Mouse (Mus musculus): ENCODE data around the gene Cpt1c. TPM values are rescaled to one million over a fixed set of nuclear protein-coding genes. Genes with fewer than 3 reads are reported as not detected.
"Not testable (repeated sequence)": the region's sequence is repeated elsewhere in the genome, so short reads cannot be mapped to it uniquely, and the experiment has no call there.

Gene Cpt1c
- total RNA-seq (2021): 1 to 10 TPM; 2.3 to 2.7 TPM
- long read RNA-seq, experiment 1, partial matches to known transcripts: 1 of 3 reads
- long read RNA-seq, experiment 1, other reads (novel, unspliced or antisense): 1 of 3 reads
- long read RNA-seq, experiment 2, partial matches to known transcripts: 1 of 5 reads
- long read RNA-seq, experiment 2, other reads (novel, unspliced or antisense): 1 of 5 reads

DNA sequence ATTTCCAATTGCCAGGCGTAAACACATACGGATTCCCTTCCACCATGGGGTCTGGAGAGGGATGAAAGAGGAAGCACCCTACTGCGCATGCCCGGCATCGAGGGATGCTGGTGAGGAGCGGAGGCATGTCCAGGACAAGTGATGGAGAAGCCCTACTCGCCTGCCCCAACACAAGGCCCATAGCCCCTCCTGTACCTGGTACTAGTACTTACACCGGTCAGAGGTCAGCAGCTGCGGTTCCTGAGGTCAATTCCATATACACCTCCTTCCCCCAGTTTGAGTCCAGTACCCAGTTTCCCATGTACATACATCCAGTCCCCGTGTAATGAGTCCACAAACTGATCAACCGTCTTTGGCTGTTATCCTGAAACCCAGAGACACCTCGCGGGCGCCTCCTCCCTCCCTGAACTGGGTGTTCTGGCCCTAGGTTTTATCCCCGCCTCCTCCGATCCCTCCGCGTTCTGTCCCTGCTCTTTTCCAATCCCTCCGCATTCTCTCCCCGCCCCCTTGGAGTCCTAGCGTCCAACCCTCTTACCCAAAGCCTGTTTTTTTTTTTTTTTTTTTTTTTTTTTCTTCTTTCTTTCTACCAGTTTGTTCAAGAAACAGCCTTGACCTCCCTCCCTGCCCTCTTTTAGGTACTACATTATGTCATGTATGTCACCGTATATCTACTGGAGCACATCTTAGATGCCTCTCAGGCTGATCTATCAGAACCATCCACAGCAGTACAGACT lies at the start of gene Cpt1c:
Gene Cpt1c (minus strand): TSS at position 469 of the 734 bp plus-strand sequence.
- peak; percentile 84 for DNase-seq
- intact Hi-C loops (cut with DNase I; ENCODE audit: low total_unique reads): no loop called here

DNA sequence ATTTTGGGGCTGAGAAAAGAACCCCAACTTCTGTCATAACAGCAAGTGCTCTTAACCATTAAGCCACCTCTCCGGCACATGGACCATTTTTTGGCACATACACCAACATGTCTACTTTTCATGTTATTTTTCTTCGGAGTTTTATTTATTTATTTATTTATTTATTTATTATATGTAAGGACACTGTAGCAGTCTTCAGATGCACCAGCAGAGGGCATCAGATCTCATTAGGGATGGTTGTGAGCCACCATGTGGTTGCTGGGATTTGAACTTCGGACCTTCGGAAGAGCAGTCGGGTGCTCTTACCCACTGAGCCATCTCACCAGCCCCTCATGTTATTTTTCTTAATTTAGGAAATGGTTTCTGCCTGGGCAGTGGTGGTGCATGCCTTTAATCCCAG lies 49.1 kb upstream of the Cpt1c start:
- intact Hi-C loops (cut with DNase I; ENCODE audit: low total_unique reads); DNase-seq: not testable (repeated sequence)

DNA sequence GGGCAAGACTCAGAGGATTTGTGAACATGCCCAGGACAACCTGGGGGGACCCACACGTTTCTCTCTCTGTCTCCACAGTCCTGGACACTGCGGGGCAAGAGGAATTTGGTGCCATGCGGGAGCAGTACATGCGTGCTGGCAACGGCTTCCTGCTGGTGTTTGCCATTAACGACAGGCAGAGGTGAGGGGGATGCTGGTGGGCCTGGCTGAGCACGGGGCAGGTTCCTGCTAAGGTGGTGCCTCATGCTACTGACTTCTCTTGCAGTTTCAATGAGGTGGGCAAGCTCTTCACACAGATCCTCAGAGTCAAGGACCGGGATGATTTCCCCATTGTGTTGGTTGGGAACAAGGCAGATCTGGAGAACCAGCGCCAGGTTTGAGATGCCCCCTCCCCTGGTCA lies 45.6 kb upstream of the Cpt1c start:
- intact Hi-C loops (cut with DNase I; ENCODE audit: low total_unique reads): no loop called here
- no peak for DNase-seq

DNA sequence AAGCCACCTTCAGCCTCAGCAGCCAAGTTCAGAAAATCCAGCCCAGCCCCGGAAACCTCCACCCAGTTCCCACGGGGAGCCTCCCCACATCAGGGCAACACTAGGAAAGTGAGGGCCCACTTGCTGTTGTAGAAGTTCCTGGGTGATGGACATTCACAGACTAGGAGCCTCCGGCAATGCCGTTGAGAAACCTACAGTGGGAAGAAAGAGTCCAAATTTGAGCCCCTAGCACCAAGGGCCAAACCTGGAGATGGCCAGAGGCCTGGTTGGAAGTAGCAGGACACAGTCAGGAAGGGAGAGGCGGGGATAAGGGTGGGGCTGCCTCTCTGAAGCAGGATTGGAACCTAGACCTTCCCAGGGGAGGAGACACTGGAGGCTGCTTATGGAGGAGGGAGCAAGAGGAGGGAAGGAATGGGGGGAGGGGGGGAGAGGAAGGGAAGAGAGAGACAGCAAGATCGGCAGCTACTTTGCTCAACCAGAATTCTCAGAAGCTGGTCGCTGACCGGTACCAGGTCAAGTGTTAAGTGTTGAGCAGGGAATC lies 44.5 kb upstream of the Cpt1c start:
- peak; percentile 78 for DNase-seq
- intact Hi-C loops (cut with DNase I; ENCODE audit: low total_unique reads): no loop called here

DNA sequence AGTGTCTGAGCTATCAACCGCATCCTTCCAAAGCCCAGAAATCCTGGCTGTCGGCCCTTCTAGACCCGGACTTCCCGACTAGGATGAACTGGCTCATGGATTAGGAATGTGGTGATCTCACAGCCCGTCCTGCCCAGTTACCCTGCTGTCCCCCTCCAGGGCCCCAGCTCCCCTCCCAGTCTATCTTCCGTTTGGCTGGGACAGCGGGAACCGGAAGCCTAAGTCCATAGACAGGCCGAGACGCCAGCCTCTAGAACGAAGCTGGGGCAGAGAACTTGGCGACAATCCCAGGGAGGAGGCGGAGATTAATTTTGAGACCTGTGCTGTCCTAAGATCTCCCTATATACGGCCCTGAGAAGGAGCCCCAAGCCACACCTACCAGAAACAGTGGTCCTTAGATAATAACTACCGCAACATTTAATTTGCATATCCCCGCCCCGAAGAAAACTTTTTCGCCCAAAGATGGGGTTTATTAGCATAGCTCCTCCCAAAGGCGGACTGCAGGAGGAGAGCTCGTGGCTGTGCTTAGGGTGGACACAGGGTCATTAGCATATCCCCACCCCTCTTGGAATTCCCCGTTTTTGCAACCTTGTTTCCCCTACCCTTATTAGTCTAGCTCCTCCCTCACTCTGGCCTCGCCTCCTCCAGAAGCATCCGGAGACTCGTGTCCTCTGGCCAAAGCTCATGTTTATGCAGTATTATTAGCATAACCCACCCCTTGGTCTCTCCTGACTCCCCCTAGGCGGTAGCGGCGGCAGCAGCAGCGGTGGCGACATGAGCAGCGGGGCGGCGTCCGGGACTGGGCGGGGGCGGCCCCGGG lies 42.8 kb upstream of the Cpt1c start, which contains the start of gene Rras:
Gene Rras (plus strand): TSS at position 720 of the 820 bp plus-strand sequence.
- intact Hi-C loops (cut with DNase I; ENCODE audit: low total_unique reads): no loop called here
- DNase-seq: peak; percentile 93

DNA sequence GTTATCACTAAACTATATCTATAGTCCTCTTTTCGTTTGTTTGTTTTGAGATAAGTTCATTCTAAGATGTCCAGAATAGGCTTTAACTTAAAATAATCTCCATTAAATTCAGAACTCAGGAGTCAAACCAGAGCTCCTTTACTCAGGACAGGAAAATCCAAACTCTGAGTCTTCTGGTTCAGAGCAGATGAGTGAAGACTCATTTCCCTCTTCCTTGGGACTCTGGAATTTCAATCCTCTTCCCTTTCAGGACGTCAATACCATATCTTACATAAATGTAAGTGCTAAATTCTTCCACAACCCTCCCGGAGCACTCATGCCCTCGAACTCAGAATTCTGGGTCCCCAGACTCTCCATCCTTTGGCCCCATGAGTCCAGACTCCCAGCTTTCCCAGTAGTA lies 42.1 kb upstream of the Cpt1c start:
- intact Hi-C loops (cut with DNase I; ENCODE audit: low total_unique reads): no loop called here
- DNase-seq: no peak

DNA sequence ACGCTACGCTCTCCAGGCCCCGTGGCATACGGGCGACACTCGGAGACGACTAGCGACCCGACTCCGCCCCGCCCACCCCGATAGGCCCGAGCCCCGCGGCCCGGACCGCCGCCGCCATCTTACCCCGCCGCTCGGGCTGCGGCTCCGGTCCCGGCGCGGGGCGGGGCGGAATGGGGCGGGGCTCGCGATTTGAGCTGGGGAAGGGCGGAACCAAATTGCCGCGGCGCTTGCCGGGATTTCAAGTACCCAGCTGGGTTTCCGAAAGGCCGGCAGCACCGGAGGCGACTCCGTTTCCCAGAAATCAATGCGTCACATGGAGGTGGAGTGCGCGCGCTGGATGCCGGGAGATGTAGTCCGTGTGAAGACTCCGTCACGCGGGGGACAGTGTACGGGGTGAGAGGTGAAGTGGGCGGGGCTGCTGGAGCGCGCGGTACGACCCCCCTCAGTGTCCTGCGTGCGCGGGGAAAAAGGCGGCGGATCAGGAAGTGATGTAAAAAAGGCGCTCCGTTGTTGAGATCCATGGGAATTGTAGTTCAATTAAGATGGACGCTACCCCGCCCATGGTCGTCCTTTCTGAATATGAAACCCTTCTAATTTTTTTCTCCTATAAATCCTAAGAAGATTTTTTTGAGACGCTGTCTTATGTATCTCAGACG lies 41.4 kb upstream of the Cpt1c start, which contains the start of gene Scaf1:
Gene Scaf1 (minus strand): TSS at position 407 of the 656 bp plus-strand sequence.
- DNase-seq: peak; percentile 99
- intact Hi-C loops (cut with DNase I; ENCODE audit: low total_unique reads): no loop called here

DNA sequence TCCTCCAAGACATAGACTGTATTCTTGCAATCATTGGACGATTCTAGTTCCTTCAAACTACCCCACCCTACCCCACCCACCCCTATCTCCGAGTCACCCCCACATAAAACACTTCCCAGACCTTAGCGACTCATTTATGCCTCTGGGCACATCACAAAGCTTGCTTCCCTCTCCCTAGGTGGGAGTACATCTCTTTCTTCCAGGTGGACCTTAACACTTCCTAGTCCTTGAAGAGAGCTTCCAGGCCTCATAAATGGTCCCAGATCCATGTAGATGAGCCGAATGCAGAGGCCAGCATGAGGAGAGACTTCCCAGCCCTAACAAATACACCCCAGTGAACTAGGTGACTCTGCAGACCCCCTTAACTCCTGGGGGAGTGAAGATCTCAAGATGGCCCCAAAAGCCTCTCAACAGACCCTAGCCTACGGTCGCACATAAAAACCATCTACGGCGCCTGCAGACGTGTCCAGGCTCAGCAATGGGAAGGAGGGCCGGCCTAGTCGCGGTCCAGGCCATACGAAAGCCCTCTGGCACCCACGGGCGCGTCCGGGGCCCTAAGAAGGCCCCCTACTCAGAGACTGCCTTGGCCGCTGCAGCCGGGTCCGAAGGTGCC lies 40.8 kb upstream of the Cpt1c start:
- intact Hi-C loops (cut with DNase I; ENCODE audit: low total_unique reads): no loop called here
- no peak for DNase-seq

DNA sequence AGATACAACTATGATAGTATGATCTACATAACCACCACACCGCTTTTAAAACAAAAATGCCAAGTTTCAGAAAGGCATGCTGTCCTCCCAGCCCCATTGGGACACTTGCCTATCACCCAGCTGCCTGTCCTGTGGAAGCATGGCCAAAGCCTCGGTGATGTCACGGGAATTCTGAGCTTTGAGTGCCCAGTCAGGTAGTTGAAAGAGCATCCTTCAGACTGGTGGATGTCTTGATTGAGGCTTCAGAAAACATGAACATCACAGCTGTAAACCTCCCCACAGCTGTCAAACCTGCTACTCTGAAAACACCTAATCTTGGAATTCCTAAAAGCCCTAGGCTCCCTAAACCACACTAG lies 39.4 kb upstream of the Cpt1c start:
- intact Hi-C loops (cut with DNase I; ENCODE audit: low total_unique reads): no loop called here

DNA sequence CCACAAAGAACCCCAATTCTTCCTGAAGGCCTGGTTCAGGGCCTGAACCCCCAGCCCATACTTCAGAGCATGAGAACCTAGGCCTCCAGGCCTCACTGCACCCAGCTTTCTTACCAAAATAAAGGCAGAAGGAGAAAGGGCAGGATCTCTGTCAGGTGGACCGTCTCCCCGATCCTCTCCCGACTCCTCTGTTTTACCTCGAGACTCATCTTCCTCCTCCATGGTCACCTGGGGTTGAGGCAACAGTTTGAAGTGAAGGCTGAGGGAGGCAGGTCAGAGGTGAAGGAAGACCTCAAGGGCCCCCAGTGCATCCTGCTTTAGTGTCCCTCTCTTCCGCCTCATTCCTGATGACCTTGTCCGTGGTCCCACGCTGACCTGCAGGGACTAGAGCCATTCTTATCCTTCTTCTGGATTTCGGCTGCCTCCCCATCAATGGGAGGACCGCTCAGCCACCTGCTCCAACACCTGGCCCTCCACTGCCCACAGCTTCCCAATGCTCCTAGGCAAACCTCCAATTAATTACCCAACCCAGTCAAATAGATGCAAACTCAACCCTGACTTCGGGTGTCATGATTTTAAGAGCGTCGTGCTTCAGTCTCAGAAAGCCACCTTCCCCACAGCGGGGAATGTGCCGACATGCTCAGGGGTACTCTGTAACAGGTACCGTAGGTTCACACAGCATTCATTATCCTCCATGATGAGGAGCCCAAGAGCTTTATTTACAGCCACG lies 38.9 kb upstream of the Cpt1c start:
- intact Hi-C loops (cut with DNase I; ENCODE audit: low total_unique reads): no loop called here
- no peak for DNase-seq

More for the DNA sequence above, 39.4 kb upstream of the Cpt1c start:
- no peak for DNase-seq

DNA sequence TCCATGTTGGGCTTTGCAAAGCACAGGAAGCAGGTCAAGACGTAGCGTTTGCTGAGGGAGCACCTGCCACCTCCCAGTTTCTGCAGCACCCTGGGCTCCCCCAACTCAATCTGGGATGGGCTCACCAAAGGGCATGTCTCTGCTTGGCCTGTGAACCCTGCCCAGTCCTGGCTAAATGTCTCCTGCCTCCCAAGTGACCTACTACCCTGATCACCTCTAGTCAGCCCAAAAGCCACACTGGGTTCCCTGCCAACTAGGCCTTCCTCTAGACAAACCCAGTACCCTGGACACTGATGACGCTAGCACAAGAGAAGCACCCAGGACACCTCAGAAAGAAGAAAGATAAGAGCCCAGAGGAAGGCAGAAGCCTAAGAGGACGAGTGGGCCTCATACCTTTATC lies 38.2 kb upstream of the Cpt1c start:
- intact Hi-C loops (cut with DNase I; ENCODE audit: low total_unique reads): no loop called here
- no peak for DNase-seq

DNA sequence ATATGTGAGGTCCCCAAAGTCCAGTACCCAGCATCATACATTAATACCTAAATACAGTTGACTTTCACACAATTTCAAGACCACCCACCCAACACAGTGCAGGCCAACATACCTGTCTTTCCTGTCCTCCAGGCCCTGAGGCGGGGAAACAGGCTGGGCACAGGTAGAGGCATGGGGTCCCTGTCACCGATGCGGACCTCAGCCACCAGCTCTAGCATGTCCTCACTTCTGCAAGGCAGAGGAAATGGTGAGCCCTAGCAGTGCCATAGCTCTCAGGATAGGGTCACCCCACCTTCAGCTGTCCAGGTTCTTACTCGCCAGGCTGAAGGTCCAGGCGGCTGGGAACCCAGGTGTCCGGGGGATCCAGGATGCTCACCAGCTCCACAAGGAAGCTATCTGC lies 37.4 kb upstream of the Cpt1c start:
- DNase-seq: no peak
- intact Hi-C loops (cut with DNase I; ENCODE audit: low total_unique reads): no loop called here

DNA sequence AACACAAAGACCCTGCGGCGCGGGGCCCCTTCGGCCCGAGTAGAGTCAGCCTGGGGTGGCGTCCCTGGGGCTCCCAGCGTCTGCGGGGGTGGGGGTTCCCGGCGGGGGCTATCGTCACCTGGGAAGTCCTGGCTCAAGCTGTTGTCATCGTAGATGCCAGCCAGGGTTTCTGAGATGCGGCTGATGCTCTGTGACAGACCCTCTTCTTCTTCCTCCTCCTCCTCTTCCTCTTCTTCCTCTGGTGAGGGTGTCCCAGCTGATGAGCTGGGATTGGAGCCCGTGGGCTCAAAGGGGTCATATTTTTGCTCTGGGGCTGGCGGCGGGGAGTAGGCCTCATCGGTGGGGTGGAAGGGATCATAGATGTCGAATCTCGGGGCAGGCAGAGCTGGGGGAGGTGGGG lies 33.8 kb upstream of the Cpt1c start:
- intact Hi-C loops (cut with DNase I; ENCODE audit: low total_unique reads): no loop called here

DNA sequence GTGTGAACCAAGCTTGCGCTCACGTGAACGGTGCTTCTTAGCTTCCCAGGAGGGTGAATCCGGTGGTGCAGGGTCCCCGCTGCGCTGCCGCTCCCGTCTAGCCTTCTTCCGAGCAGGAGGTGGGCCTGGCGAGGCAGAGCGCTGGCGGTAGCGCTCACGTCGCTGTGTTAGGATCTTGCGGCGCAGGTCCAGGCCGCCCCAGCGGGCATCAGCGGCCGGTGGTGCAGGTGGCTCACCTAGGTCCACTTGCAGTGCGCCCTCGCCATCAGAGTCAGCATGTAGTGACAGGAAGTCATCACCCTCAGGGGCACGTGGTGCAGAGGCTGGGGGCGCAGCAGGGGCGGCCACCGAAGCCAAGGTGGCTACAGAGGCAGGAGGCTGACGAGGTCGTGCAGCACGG lies 33.2 kb upstream of the Cpt1c start:
- intact Hi-C loops (cut with DNase I; ENCODE audit: low total_unique reads): no loop called here
- DNase-seq: no peak

More for the DNA sequence above, 33.8 kb upstream of the Cpt1c start:
- no peak for DNase-seq

DNA sequence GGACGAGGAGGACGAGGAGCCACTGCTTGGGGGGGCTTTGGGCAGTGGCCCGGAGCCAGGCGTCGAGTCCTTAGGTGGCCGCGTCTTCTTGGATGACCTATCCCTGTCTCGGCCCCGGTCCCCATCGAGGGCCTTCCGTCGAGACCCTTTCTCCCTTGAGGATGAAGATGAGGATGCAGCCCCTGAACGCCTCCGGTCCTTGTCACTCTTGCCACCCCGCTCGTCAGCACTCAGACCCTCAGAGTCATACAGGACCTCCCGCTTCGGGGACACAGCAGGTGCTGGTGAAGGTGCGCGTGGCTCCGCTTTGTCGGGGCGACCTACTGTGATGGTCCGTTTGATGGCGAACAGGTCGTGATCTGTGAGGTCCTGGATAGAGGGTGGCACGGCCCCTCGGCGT lies 32.5 kb upstream of the Cpt1c start:
- intact Hi-C loops (cut with DNase I; ENCODE audit: low total_unique reads): no loop called here
- no peak for DNase-seq

DNA sequence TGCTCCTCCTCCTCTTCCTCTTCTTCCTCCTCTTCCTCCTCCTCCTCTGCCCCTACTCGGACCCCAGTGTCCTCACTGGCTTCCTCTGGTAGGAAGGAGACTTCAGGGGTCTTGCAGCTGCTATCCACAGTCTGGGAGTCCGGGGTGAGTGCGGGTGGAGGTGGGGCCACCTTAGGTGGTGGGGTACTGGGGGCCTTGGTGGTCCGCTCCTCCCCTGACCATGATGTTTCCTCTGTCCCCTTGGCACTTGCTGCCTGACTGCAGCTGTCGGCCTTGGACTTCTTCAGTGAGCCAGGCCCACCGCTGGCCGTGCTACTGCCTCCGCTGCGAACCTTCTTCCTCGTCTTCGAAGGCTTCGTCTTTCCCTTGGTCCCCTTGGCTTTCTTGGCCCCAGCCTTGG lies 31.9 kb upstream of the Cpt1c start:
- no peak for DNase-seq
- intact Hi-C loops (cut with DNase I; ENCODE audit: low total_unique reads): no loop called here

DNA sequence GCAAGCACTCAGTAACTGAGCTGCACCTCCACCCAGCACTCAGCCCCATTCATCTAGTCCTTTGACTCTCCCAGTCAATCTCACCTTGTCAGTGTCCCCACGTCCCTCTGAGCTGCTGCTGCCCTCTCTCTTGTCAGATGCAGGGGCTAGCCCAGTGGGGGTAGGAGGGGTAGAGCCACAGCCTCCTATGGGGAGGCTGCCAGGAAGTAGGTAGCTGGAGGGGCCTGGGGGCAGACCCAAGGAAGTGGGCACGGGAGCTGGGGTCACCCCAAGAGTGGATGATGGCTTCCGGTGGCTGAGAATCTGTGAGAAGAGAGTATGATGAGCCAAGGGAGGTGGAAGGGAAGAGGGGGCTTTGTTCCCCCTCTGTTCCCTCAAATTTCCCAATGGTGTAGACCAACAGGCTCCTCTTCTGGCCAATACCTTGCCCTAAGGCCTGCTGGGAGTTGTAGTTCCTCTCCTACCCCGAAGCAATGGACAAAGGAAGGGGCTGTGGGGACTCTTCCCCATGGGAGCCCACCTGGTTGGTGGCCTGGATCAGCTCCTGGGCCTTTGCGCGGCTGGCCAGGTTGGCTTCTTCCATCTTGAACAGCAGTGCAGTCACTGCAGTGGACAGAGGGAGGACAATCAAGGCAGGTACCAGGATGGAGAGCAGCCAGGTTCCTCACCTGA lies 30.8 kb upstream of the Cpt1c start:
- DNase-seq: no peak
- intact Hi-C loops (cut with DNase I; ENCODE audit: low total_unique reads): no loop called here

DNA sequence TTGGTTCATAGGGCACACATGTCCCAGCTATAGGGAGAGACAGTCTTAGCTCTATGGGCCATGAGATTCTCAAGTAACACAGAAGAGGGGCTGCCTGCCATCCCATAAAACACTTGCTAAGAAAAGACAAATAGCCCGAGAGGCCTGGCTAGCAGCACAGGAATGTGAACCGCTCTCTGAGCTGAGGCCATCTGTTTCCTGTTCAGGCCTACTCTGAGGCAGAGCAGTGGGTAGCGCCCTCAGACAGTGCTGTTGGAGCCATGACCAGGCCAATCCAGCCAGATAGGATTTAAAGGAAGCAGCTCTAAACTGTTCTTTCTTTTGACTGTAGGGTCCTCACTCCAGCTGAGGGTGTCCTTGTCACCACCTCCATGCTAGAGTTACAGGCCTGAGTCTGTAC lies 29.9 kb upstream of the Cpt1c start:
- intact Hi-C loops (cut with DNase I; ENCODE audit: low total_unique reads): no loop called here
- no peak for DNase-seq

Measured in gastrocnemius, postnatal 14 days (tissue).